Mouse (Mus musculus) megakaryocyte, embryonic 14.5 days (primary cell): ENCODE measurements around the gene Tjp1.

Source experiments
- FLI1 ChIP-seq: IDR thresholded peaks from 2 replicates; pipeline ENCODE4 v1.6.1; 2012; ENCODE audit warnings: low read length, inconsistent platforms, mixed read lengths
- GATA1 ChIP-seq: IDR thresholded peaks from 3 replicates; pipeline ENCODE4 v1.6.1; 2012; ENCODE audit warnings: mixed read lengths, low read length, inconsistent platforms, borderline replicate concordance

DNA sequence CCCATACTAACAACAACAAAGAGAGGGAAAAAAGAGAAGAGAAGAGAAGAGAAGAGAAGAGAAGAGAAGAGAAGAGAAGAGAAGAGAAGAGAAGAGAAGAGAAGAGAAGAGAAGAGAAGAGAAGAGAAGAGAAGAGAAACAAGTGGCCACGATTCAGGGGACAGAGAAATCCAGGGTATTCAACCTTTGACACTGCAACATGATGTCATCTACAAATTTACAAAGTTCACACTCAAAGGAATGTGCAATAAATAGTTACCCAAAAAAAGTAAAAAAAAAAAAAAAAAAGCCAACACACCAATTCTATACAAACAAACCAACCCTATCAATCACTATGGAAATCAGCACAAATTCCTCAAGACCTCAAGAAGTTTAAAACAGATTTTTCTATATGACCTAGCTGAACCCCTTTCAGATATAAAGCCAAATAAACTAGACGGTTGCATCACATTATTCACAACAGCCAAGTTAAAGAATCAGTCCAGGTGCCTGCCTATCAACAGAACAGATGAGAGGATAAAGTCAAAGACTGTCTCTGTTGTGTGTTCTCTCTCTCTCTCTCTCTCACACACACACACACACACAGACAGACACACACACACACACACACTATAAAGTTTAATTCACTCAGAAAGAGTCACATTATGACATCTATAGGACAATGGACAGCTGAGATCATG lies 194.4 kb downstream of the Tjp1 start:
- TF ChIP-seq GATA1 (no peak), FLI1 (no peak)
